Mouse (Mus musculus): ENCODE measurements around the gene Dedd. TPM values are rescaled to one million over a fixed set of nuclear protein-coding genes. Genes with fewer than 3 reads are reported as not detected.
A peak's percentile ranks its signal among the peaks of the same experiment; 100 is the strongest.

Gene Dedd
- polyA plus RNA-seq, 1 experiment = 56.4 TPM

- peaks cover 11% of the 10 kb centered on the region; the same call in 1 of the 2 replicates for H3K4me1 ChIP-seq (ENCODE audit: control insufficient read depth, insufficient read depth, low read length)
- peak in 1 of 2 experiments; percentile 12 for DNase-seq
- H3K27me3 ChIP-seq (ENCODE audit: control insufficient read depth, insufficient read depth, low read length) = no peaks in the 10 kb centered on the region
- TF ChIP-seq CTCF (IDR thresholded peaks at IDR 0.05; ENCODE audit: borderline replicate concordance, insufficient read depth, low read depth, low read length) = no peak
- 87% methylated on average over 18 of the region's 18 CpGs for WGBS
- H3K4me3 ChIP-seq (replicated peaks; ENCODE audit: insufficient read depth, low read depth, low read length) = no peak overlapping the region
- H3K27ac ChIP-seq (ENCODE audit: insufficient read depth, low read length) = no peak overlapping the region
Observed at GRCm38 (mm10) chr1:171283188-171284160, 45.5 kb upstream of the Dedd start.

GRCm38 (mm10) chr1:171284491-171284890 lies 44.5 kb upstream of the Dedd start:
- Histone ChIP-seq H3K27ac (ENCODE audit: insufficient read depth, low read length) (no peak overlapping the region), H3K4me3 (replicated peaks; ENCODE audit: insufficient read depth, low read depth, low read length) (no peak overlapping the region), H3K27me3 (ENCODE audit: control insufficient read depth, insufficient read depth, low read length) (no peaks in the 10 kb centered on the region), H3K4me1 (ENCODE audit: control insufficient read depth, insufficient read depth, low read length) (peaks cover 11% of the 10 kb centered on the region; the same call in 1 of the 2 replicates)
- DNase-seq = peak in 1 of 2 experiments; percentile 3
- 84% methylated on average over 15 of the region's 15 CpGs for WGBS
- TF ChIP-seq CTCF (IDR thresholded peaks at IDR 0.05; ENCODE audit: borderline replicate concordance, insufficient read depth, low read depth, low read length) (no peak), POLR2A (IDR thresholded peaks at IDR 0.05; ENCODE audit: borderline replicate concordance, insufficient read depth, low read length) (no peak)

- H3K27me3 ChIP-seq (ENCODE audit: control insufficient read depth, insufficient read depth, low read length) = no peaks in the 10 kb centered on the region
- 73% methylated on average over 20 of the region's 20 CpGs for WGBS
- no peak overlapping the region for H3K27ac ChIP-seq (ENCODE audit: insufficient read depth, low read length)
- DNase-seq = peak in 1 of 2 experiments; percentile 6
- peaks cover 5% of the 10 kb centered on the region; the same call in 1 of the 2 replicates for H3K4me1 ChIP-seq (ENCODE audit: control insufficient read depth, insufficient read depth, low read length)
- TF ChIP-seq CTCF (IDR thresholded peaks at IDR 0.05; ENCODE audit: borderline replicate concordance, insufficient read depth, low read depth, low read length) (no peak), POLR2A (IDR thresholded peaks at IDR 0.05; ENCODE audit: borderline replicate concordance, insufficient read depth, low read length) (no peak)
- H3K4me3 ChIP-seq (replicated peaks; ENCODE audit: insufficient read depth, low read depth, low read length) = no peak overlapping the region
Observed at GRCm38 (mm10) chr1:171285096-171285892, 43.7 kb upstream of the Dedd start.

GRCm38 (mm10) chr1:171286517-171286916 lies 42.4 kb upstream of the Dedd start:
- TF ChIP-seq POLR2A (IDR thresholded peaks at IDR 0.05; ENCODE audit: borderline replicate concordance, insufficient read depth, low read length) (no peak), CTCF (IDR thresholded peaks at IDR 0.05; ENCODE audit: borderline replicate concordance, insufficient read depth, low read depth, low read length) (no peak)
- peak in 1 of 2 experiments; percentile 31 for DNase-seq
- 69% methylated on average over 19 of the region's 19 CpGs for WGBS

GRCm38 (mm10) chr1:171287136-171288081 lies 41.5 kb upstream of the Dedd start, which contains the start of gene Usp21:
TSS of gene Usp21 (minus strand) at chr1:171287991.
- Histone ChIP-seq H3K27ac (ENCODE audit: insufficient read depth, low read length) (peak within 1 kb of the TSS; percentile 77), H3K4me1 (ENCODE audit: control insufficient read depth, insufficient read depth, low read length) (peaks cover 4% of the 10 kb centered on the region; the same call in 1 of the 2 replicates), H3K4me3 (replicated peaks; ENCODE audit: insufficient read depth, low read depth, low read length) (peak within 1 kb of the TSS; percentile 73), H3K27me3 (ENCODE audit: control insufficient read depth, insufficient read depth, low read length) (no peaks in the 10 kb centered on the region)
- peak; percentile 95 for DNase-seq
- WGBS = under 1% methylated on average over 49 of the region's 49 CpGs
- TF ChIP-seq POLR2A (IDR thresholded peaks at IDR 0.05; ENCODE audit: borderline replicate concordance, insufficient read depth, low read length) (peak; percentile 71; the same call in 1 of the 2 replicates), CTCF (IDR thresholded peaks at IDR 0.05; ENCODE audit: borderline replicate concordance, insufficient read depth, low read depth, low read length) (no peak)

More at GRCm38 (mm10) chr1:171286517-171286916, 42.4 kb upstream of the Dedd start:
- Histone ChIP-seq H3K27ac (ENCODE audit: insufficient read depth, low read length) (no peak overlapping the region), H3K4me3 (replicated peaks; ENCODE audit: insufficient read depth, low read depth, low read length) (peak overlapping the region; percentile 73), H3K27me3 (ENCODE audit: control insufficient read depth, insufficient read depth, low read length) (no peaks in the 10 kb centered on the region), H3K4me1 (ENCODE audit: control insufficient read depth, insufficient read depth, low read length) (peaks cover 4% of the 10 kb centered on the region; the same call in 1 of the 2 replicates)

- TF ChIP-seq POLR2A (IDR thresholded peaks at IDR 0.05; ENCODE audit: borderline replicate concordance, insufficient read depth, low read length) = no peak
- TF ChIP-seq CTCF (IDR thresholded peaks at IDR 0.05; ENCODE audit: borderline replicate concordance, insufficient read depth, low read depth, low read length) = no peak
- Histone ChIP-seq H3K4me3 (replicated peaks; ENCODE audit: insufficient read depth, low read depth, low read length) (peak overlapping the region; percentile 73), H3K27ac (ENCODE audit: insufficient read depth, low read length) (peak overlapping the region; percentile 42; the same call in 1 of the 2 replicates), H3K4me1 (ENCODE audit: control insufficient read depth, insufficient read depth, low read length) (peaks cover 4% of the 10 kb centered on the region; the same call in 1 of the 2 replicates), H3K27me3 (ENCODE audit: control insufficient read depth, insufficient read depth, low read length) (no peaks in the 10 kb centered on the region)
- 62% methylated on average over 4 of the region's 4 CpGs for WGBS
- no peak for DNase-seq
Observed at GRCm38 (mm10) chr1:171288328-171288727, 40.6 kb upstream of the Dedd start.

Measured in cerebellum, adult 2 months (tissue).